8 mouse cellular contexts compared by ENCODE assay signal in the genomic region with DNA sequence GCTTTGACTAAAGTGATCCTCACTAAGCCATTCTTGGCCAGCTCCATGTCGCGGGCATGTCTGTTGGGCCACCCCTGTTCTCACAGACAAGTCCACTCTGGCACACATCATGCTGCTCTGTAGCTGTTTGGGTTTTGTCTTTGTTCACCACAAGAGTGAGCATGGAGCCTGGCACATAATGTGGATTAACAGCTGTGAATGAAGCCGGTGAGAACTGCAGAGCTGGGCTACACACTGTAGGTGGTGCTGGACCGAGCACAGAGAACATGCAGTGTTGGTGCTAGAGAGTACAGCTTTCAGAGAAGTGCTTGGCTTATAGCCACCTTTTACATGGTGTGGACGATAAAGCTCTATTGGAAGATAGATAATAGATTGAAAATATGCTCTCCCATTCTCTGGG.
A peak's percentile ranks its signal among the peaks of the same experiment; 100 is the strongest.
DNase-seq lines count a peak whose midpoint lies in the region; ATAC-seq and TF ChIP-seq lines count a peak whose summit lies in the region.

No protein-coding gene starts in this region.

- peak; percentile 68 to 71 for DNase-seq in cerebellum, postnatal 10 days
- DNase-seq in cerebellum, adult 11-12 months: no peak
- peak; percentile 12 for DNase-seq in A20 (ENCODE audit: low read depth, low spot score)
- DNase-seq in embryo, embryonic 11 days: peak; percentile 70
- peak; percentile 65 for DNase-seq in lung, postnatal 0 days (ENCODE audit: low spot score)
- peak; percentile 69 to 75 for DNase-seq in right cerebral cortex, postnatal 10 days (ENCODE audit: low spot score in 2 of 2)

- WGBS in hindbrain, embryonic 13.5 days: 64% methylated on average over 5 of the region's 5 CpGs
- 51% methylated on average over 5 of the region's 5 CpGs for WGBS in lung, postnatal 0 days

- no peak overlapping the region for H3K4me2 ChIP-seq in hindbrain, embryonic 13.5 days
- no peak overlapping the region for H3K4me2 ChIP-seq in lung, postnatal 0 days (replicated peaks; ENCODE audit: low read depth, low read length)

- no peaks in the 10 kb centered on the region for H3K9me3 ChIP-seq in hindbrain, embryonic 13.5 days
- no peaks in the 10 kb centered on the region for H3K9me3 ChIP-seq in lung, postnatal 0 days (ENCODE audit: low read length)

- H3K27me3 ChIP-seq in hindbrain, embryonic 13.5 days: 0 out of 2 replicates have a peak, but pooled peaks cover 14% of the 10 kb centered on the region
- H3K27me3 ChIP-seq in lung, postnatal 0 days (replicated peaks; ENCODE audit: insufficient read depth, low read length): no peaks in the 10 kb centered on the region

- H3K36me3 ChIP-seq in hindbrain, embryonic 13.5 days: no peaks in the 10 kb centered on the region
- no peaks in the 10 kb centered on the region for H3K36me3 ChIP-seq in lung, postnatal 0 days (ENCODE audit: insufficient read depth, low read length)

- H3K9ac ChIP-seq in hindbrain, embryonic 13.5 days: no peak overlapping the region
- H3K9ac ChIP-seq in lung, postnatal 0 days (replicated peaks; ENCODE audit: low read depth): no peak overlapping the region

- H3K4me3 ChIP-seq in hindbrain, embryonic 13.5 days: no peak overlapping the region
- no peak overlapping the region for H3K4me3 ChIP-seq in lung, postnatal 0 days (ENCODE audit: low read depth, low read length)

- no peak overlapping the region for H3K27ac ChIP-seq in hindbrain, embryonic 13.5 days
- no peak overlapping the region for H3K27ac ChIP-seq in lung, postnatal 0 days (ENCODE audit: low read length)

- no peaks in the 10 kb centered on the region for H3K4me1 ChIP-seq in hindbrain, embryonic 13.5 days (replicated peaks)
- H3K4me1 ChIP-seq in lung, postnatal 0 days (ENCODE audit: insufficient read depth, low read depth, low read length): no peaks in the 10 kb centered on the region

- peak; percentile 74 for TF ChIP-seq CTCF in lung, postnatal 0 days (IDR thresholded peaks at IDR 0.05)

- ATAC-seq in hindbrain, embryonic 13.5 days (ENCODE audit: low FRiP score): peak; percentile 80
- peak; percentile 84 for ATAC-seq in lung, postnatal 0 days
- ATAC-seq in megakaryocyte, adult 5-6 weeks (ENCODE audit: poor library complexity, severe bottlenecking): no peak

- no peak for TF ChIP-seq EP300 in lung, postnatal 0 days (IDR thresholded peaks at IDR 0.05)
